Mouse (Mus musculus) layer of hippocampus, adult 2 months (tissue): ENCODE measurements at regions not wholly inside any gene's neighbourhood (a gene's known extent, or its start where the extent isn't known, plus 50 kb on each side); places are given as distances from the start of the nearest gene placed in this dataset.
"Not testable (repeated sequence)": the region's sequence is repeated elsewhere in the genome, so short reads cannot be mapped to it uniquely, and the experiment has no call there.

Source experiments
- DNase-seq, 2 experiments: peaks; one replicate each; pipeline ENCODE4 v3.0.0; 2022; ENCODE audit warnings: low spot score in 2 of 2
- H3K27ac ChIP-seq: fragments of 200-600 bp; 2 replicates; pipeline ENCODE4 v1.8.1; 2022
- H3K4me3 ChIP-seq: fragments of 200-600 bp; 2 replicates; pipeline ENCODE4 v1.8.1; 2022; ENCODE audit warnings: mild to moderate bottlenecking
- CTCF ChIP-seq: fragments of 200-600 bp; conservative IDR thresholded peaks from 2 replicates; pipeline ENCODE4 v1.8.1; 2022; ENCODE audit warnings: antibody characterized with exemption, mild to moderate bottlenecking, moderate library complexity

- Histone ChIP-seq H3K4me3 (no peak overlapping the region), H3K27ac (no peak overlapping the region)
- no peak for TF ChIP-seq CTCF
- no peak for DNase-seq
These were observed 140.4 kb downstream of the Rdh14 start for GRCm38 (mm10) chr12:10530996-10531395.

GRCm38 (mm10) chr12:10533971-10534370, 143.4 kb downstream of the Rdh14 start:
- TF ChIP-seq CTCF: no peak
- H3K4me3 ChIP-seq: no peak overlapping the region
- no peak overlapping the region for H3K27ac ChIP-seq
- DNase-seq: no peak

- Histone ChIP-seq H3K4me3 (no peak overlapping the region), H3K27ac (no peak overlapping the region)
- no peak for TF ChIP-seq CTCF
- DNase-seq: no peak
These were observed 145.7 kb downstream of the Rdh14 start for GRCm38 (mm10) chr12:10536239-10536638.

GRCm38 (mm10) chr12:10537069-10537468, 146.5 kb downstream of the Rdh14 start:
- Histone ChIP-seq H3K4me3 (no peak overlapping the region), H3K27ac (no peak overlapping the region)
- peak; percentile 26 to 79 for DNase-seq
- TF ChIP-seq CTCF: peak; percentile 93

- TF ChIP-seq CTCF: no peak
- no peak for DNase-seq
- Histone ChIP-seq H3K4me3 (no peak overlapping the region), H3K27ac (no peak overlapping the region)
These were observed 159.1 kb downstream of the Rdh14 start for GRCm38 (mm10) chr12:10549481-10550201.

- not testable (repeated sequence) for H3K27ac ChIP-seq, H3K4me3 ChIP-seq, DNase-seq
These were observed 164.1 kb downstream of the Rdh14 start for GRCm38 (mm10) chr12:10554701-10555100.

- no peak for TF ChIP-seq CTCF
- no peak overlapping the region for H3K27ac ChIP-seq
- H3K4me3 ChIP-seq: no peak overlapping the region
- DNase-seq: no peak
These were observed 172.4 kb downstream of the Rdh14 start for GRCm38 (mm10) chr12:10562966-10563365.

- H3K27ac ChIP-seq: no peak overlapping the region
- no peak for DNase-seq
- TF ChIP-seq CTCF: no peak
These were observed 177.3 kb downstream of the Rdh14 start for GRCm38 (mm10) chr12:10567881-10568280.

GRCm38 (mm10) chr12:10571643-10572377, 181.2 kb downstream of the Rdh14 start:
- TF ChIP-seq CTCF: peak; percentile 75
- DNase-seq: peak in 1 of 2 experiments; percentile 12
- H3K27ac ChIP-seq: no peak overlapping the region
- H3K4me3 ChIP-seq: no peak overlapping the region

More at GRCm38 (mm10) chr12:10567881-10568280, 177.3 kb downstream of the Rdh14 start:
- H3K4me3 ChIP-seq: no peak overlapping the region

- no peak overlapping the region for H3K27ac ChIP-seq
- DNase-seq: peak in 1 of 2 experiments; percentile 18
- H3K4me3 ChIP-seq: no peak overlapping the region
- TF ChIP-seq CTCF: no peak
These were observed 181.7 kb downstream of the Rdh14 start for GRCm38 (mm10) chr12:10572378-10572650.

GRCm38 (mm10) chr12:10573381-10573780, 182.8 kb downstream of the Rdh14 start:
- no peak for DNase-seq
- H3K4me3 ChIP-seq: no peak overlapping the region
- TF ChIP-seq CTCF: no peak
- H3K27ac ChIP-seq: no peak overlapping the region

GRCm38 (mm10) chr12:10582840-10583614, 192.5 kb downstream of the Rdh14 start:
- DNase-seq: no peak
- no peak overlapping the region for H3K27ac ChIP-seq
- H3K4me3 ChIP-seq: no peak overlapping the region
- TF ChIP-seq CTCF: no peak

GRCm38 (mm10) chr12:10584026-10584425, 193.5 kb downstream of the Rdh14 start:
- DNase-seq: no peak
- Histone ChIP-seq H3K27ac (no peak overlapping the region), H3K4me3 (no peak overlapping the region)
- TF ChIP-seq CTCF: no peak

- H3K4me3 ChIP-seq: no peak overlapping the region
- DNase-seq: peak; percentile 64 to 76
- peak; percentile 94 for TF ChIP-seq CTCF
- no peak overlapping the region for H3K27ac ChIP-seq
These were observed 199.0 kb downstream of the Rdh14 start for GRCm38 (mm10) chr12:10589537-10589936.
